8 mouse cellular contexts compared by ENCODE assay signal in genomic region chr8:46216838-46217237, GRCm38 (mm10). TPM values are rescaled to one million over a fixed set of nuclear protein-coding genes. Genes with fewer than 3 reads are reported as not detected.
DNase-seq lines count a peak whose midpoint lies in the region; ATAC-seq and TF ChIP-seq lines count a peak whose summit lies in the region.

No protein-coding gene starts in this region.

- H3K27me3 ChIP-seq in embryonic facial prominence, embryonic 15.5 days = no peaks in the 10 kb centered on the region
- H3K27me3 ChIP-seq in heart, embryonic 11.5 days (ENCODE audit: control insufficient read depth, insufficient read depth, low read length) = no peaks in the 10 kb centered on the region
- H3K27me3 ChIP-seq in kidney, embryonic 14.5 days (ENCODE audit: control insufficient read depth, insufficient read depth, low read length) = no peaks in the 10 kb centered on the region
- H3K27me3 ChIP-seq in limb, embryonic 14.5 days (ENCODE audit: control insufficient read depth, insufficient read depth, low read length) = no peaks in the 10 kb centered on the region
- no peaks in the 10 kb centered on the region for H3K27me3 ChIP-seq in midbrain, embryonic 16.5 days (ENCODE audit: control insufficient read depth, insufficient read depth, low read depth, low read length)

- no peaks in the 10 kb centered on the region for H3K9me3 ChIP-seq in embryonic facial prominence, embryonic 15.5 days (replicated peaks)
- H3K9me3 ChIP-seq in heart, embryonic 11.5 days (replicated peaks; ENCODE audit: control insufficient read depth, low read length) = no peaks in the 10 kb centered on the region
- H3K9me3 ChIP-seq in kidney, embryonic 14.5 days (ENCODE audit: control insufficient read depth, low read length) = no peaks in the 10 kb centered on the region
- H3K9me3 ChIP-seq in limb, embryonic 14.5 days (ENCODE audit: control insufficient read depth, low read length) = no peaks in the 10 kb centered on the region
- H3K9me3 ChIP-seq in midbrain, embryonic 16.5 days (replicated peaks; ENCODE audit: control insufficient read depth, low read length, poor library complexity, severe bottlenecking) = no peaks in the 10 kb centered on the region

- TF ChIP-seq POLR2A in limb, embryonic 14.5 days (IDR thresholded peaks at IDR 0.05; ENCODE audit: borderline replicate concordance, extremely low read depth, insufficient read depth, insufficient read length) = no peak

- peak; percentile 37 for DNase-seq in urinary bladder, postnatal 25 days (ENCODE audit: low spot score)
- DNase-seq in urinary bladder, adult 2 months (ENCODE audit: low spot score) = no peak
- DNase-seq in limb, embryonic 14.5 days (ENCODE audit: low spot score) = peak; percentile 49
- no peak for DNase-seq in thymus, postnatal 14 days

- H3K4me2 ChIP-seq in embryonic facial prominence, embryonic 15.5 days (replicated peaks) = peak overlapping the region; percentile 52
- peak overlapping the region; percentile 57 for H3K4me2 ChIP-seq in heart, embryonic 11.5 days
- H3K4me2 ChIP-seq in kidney, embryonic 14.5 days (replicated peaks; ENCODE audit: low read depth, low read length) = peak overlapping the region; percentile 59
- peak overlapping the region; percentile 59 for H3K4me2 ChIP-seq in limb, embryonic 14.5 days (replicated peaks; ENCODE audit: low read depth, low read length, severe bottlenecking)
- peak overlapping the region; percentile 77 for H3K4me2 ChIP-seq in midbrain, embryonic 16.5 days (ENCODE audit: low read length)

- 0 out of 2 replicates have a peak overlapping the region, but pooled peaks have one; percentile 4 for H3K27ac ChIP-seq in embryonic facial prominence, embryonic 15.5 days (replicated peaks)
- H3K27ac ChIP-seq in heart, embryonic 11.5 days (ENCODE audit: low read depth, low read length) = peak overlapping the region; percentile 77
- no peak overlapping the region for H3K27ac ChIP-seq in kidney, embryonic 14.5 days (ENCODE audit: low read depth, low read length)
- H3K27ac ChIP-seq in limb, embryonic 14.5 days (replicated peaks; ENCODE audit: low read depth, low read length) = no peak overlapping the region; the same call in 1 of the 2 replicates
- H3K27ac ChIP-seq in midbrain, embryonic 16.5 days (ENCODE audit: low read length) = peak overlapping the region; percentile 85

- H3K9ac ChIP-seq in embryonic facial prominence, embryonic 15.5 days = no peak overlapping the region
- peak overlapping the region; percentile 61; the same call in 1 of the 2 replicates for H3K9ac ChIP-seq in heart, embryonic 11.5 days (ENCODE audit: low read depth, low read length)
- H3K9ac ChIP-seq in kidney, embryonic 14.5 days (ENCODE audit: low read depth, low read length) = peak overlapping the region; percentile 62
- H3K9ac ChIP-seq in limb, embryonic 14.5 days (ENCODE audit: low read depth, low read length, severe bottlenecking) = peak overlapping the region; percentile 62
- H3K9ac ChIP-seq in midbrain, embryonic 16.5 days (ENCODE audit: low read depth, low read length) = peak overlapping the region; percentile 74

- H3K36me3 ChIP-seq in embryonic facial prominence, embryonic 15.5 days = no peaks in the 10 kb centered on the region
- H3K36me3 ChIP-seq in heart, embryonic 11.5 days (ENCODE audit: control insufficient read depth, insufficient read depth, low read length) = no peaks in the 10 kb centered on the region
- no peaks in the 10 kb centered on the region for H3K36me3 ChIP-seq in kidney, embryonic 14.5 days (ENCODE audit: control insufficient read depth, insufficient read depth, low read length)
- no peaks in the 10 kb centered on the region for H3K36me3 ChIP-seq in limb, embryonic 14.5 days (ENCODE audit: control insufficient read depth, insufficient read depth, low read length)
- H3K36me3 ChIP-seq in midbrain, embryonic 16.5 days (ENCODE audit: control insufficient read depth, insufficient read depth, low read length) = no peaks in the 10 kb centered on the region

- peak; percentile 70 for ATAC-seq in embryonic facial prominence, embryonic 15.5 days (ENCODE audit: insufficient number of reproducible peaks, low FRiP score, low TSS enrichment, low read depth)
- ATAC-seq in heart, embryonic 11.5 days (replicated peaks; ENCODE audit: insufficient number of reproducible peaks, low FRiP score, low TSS enrichment) = peak; percentile 83
- peak; percentile 91 for ATAC-seq in kidney, embryonic 14.5 days (ENCODE audit: low FRiP score, low TSS enrichment)
- ATAC-seq in limb, embryonic 14.5 days (ENCODE audit: low FRiP score, low read depth) = peak; percentile 90
- ATAC-seq in midbrain, embryonic 16.5 days = peak; percentile 88

- under 1% methylated on average over 14 of the region's 14 CpGs for WGBS in embryonic facial prominence, embryonic 15.5 days
- WGBS in heart, embryonic 11.5 days (ENCODE audit: insufficient replicate concordance) = 5% methylated on average over 14 of the region's 14 CpGs
- WGBS in kidney, embryonic 14.5 days = 2% methylated on average over 14 of the region's 14 CpGs
- 2% methylated on average over 14 of the region's 14 CpGs for WGBS in limb, embryonic 14.5 days
- under 1% methylated on average over 14 of the region's 14 CpGs for WGBS in midbrain, embryonic 16.5 days

- peak overlapping the region; percentile 38 for H3K4me3 ChIP-seq in embryonic facial prominence, embryonic 15.5 days (replicated peaks)
- peak overlapping the region; percentile 29 for H3K4me3 ChIP-seq in heart, embryonic 11.5 days (ENCODE audit: low read depth, low read length)
- peak overlapping the region; percentile 35 for H3K4me3 ChIP-seq in kidney, embryonic 14.5 days (ENCODE audit: low read length)
- H3K4me3 ChIP-seq in limb, embryonic 14.5 days (replicated peaks; ENCODE audit: low read length) = peak overlapping the region; percentile 38
- peak overlapping the region; percentile 44 for H3K4me3 ChIP-seq in midbrain, embryonic 16.5 days (ENCODE audit: low read depth, low read length)

- peaks cover 5% of the 10 kb centered on the region for H3K4me1 ChIP-seq in embryonic facial prominence, embryonic 15.5 days
- H3K4me1 ChIP-seq in heart, embryonic 11.5 days (ENCODE audit: control insufficient read depth, insufficient read depth, low read length) = peaks cover 4% of the 10 kb centered on the region; the same call in 1 of the 2 replicates
- H3K4me1 ChIP-seq in kidney, embryonic 14.5 days (ENCODE audit: control insufficient read depth, insufficient read depth, low read length) = peaks cover 4% of the 10 kb centered on the region; the same call in 1 of the 2 replicates
- peaks cover 8% of the 10 kb centered on the region; the same call in 1 of the 2 replicates for H3K4me1 ChIP-seq in limb, embryonic 14.5 days (ENCODE audit: control insufficient read depth, insufficient read depth, low read length)
- peaks cover 13% of the 10 kb centered on the region for H3K4me1 ChIP-seq in midbrain, embryonic 16.5 days (ENCODE audit: control insufficient read depth, insufficient read depth, low read length)

RNA-seq across cellular contexts. Expression of gene Slc25a4, which starts 5.8 kb away (rescaled TPM):
- 537 and 579 TPM in 2 replicates for polyA plus RNA-seq in urinary bladder, adult 2 months (2012; rRNA removed)
- polyA plus RNA-seq in embryonic facial prominence, embryonic 15.5 days (2015; fragmentation: Nextera tagmentation; extraction: Ambion mirVana) = 459 and 483 TPM in 2 replicates
- 1,564 and 1,695 TPM in 2 replicates for polyA plus RNA-seq in heart, embryonic 11.5 days (2014; fragmentation: Nextera tagmentation; extraction: Ambion mirVana)
- polyA plus RNA-seq in kidney, embryonic 14.5 days (2014; fragmentation: Nextera tagmentation; extraction: Ambion mirVana) = 535 and 564 TPM in 2 replicates
- polyA plus RNA-seq in limb, embryonic 14.5 days (2012; rRNA removed) = 410 and 427 TPM in 2 replicates
- polyA plus RNA-seq in limb, embryonic 14.5 days (2014; fragmentation: Nextera tagmentation; extraction: Ambion mirVana) = 513 and 524 TPM in 2 replicates
- 889 and 969 TPM in 2 replicates for polyA plus RNA-seq in midbrain, embryonic 16.5 days (2015; fragmentation: Nextera tagmentation; extraction: Ambion mirVana)

Comparison
In these comparisons a context has a peak if more than half of its experiments do, and no peak if none do; other contexts are left out.
1. DNase-seq: peak in urinary bladder, postnatal 25 days (single experiment) and limb, embryonic 14.5 days (single experiment); none in urinary bladder, adult 2 months (single experiment) and thymus, postnatal 14 days (single experiment).
2. H3K27ac ChIP-seq: peak in embryonic facial prominence, embryonic 15.5 days (single experiment), heart, embryonic 11.5 days (single experiment) and midbrain, embryonic 16.5 days (single experiment); none in kidney, embryonic 14.5 days (single experiment) and limb, embryonic 14.5 days (single experiment).
3. Peak in every context shown above with its lines, with median percentiles within 50 percentile points of each other: ATAC-seq, H3K4me2 ChIP-seq and H3K4me3 ChIP-seq.